In the genomic region with DNA sequence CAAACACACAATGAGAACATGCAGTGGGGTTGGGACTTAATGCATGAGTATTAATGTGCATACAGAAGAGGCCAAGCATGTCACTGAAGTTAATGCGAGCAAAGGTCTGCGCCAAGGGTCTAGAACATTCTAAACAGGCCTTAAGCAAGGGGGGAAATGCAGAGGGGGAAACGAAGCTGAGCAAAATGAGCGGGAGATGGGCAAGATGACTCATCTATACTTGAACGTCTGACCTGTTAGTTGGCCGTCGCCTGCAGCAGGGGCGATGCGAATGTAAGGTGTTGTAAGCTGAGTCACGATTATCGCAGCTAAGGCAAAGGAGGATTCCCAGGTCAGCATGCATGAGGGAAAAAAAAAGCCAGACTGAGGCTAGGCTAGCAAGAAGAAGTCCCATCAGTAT, we compare ENCODE assay signal across 19 mouse cellular contexts.
DNase-seq lines count a peak whose midpoint lies in the region; ATAC-seq lines count a peak whose summit lies in the region.
"Had no signal": no experiment of that assay in that cellular context is flagged by ENCODE, and none has a peak within 500 bp of the region (broad histone marks: within the 10 kb centered on the region; RNA-seq: fewer than 3 reads in every experiment).

No protein-coding gene starts in this region.

- peak; percentile 79 for DNase-seq in midbrain, embryonic 11.5 days (ENCODE audit: low spot score, missing footprints)
- no peak for DNase-seq in midbrain, embryonic 10.5 days (ENCODE audit: low spot score)
- DNase-seq in embryonic facial prominence, embryonic 14.5 days (ENCODE audit: low spot score) = peak; percentile 7
- DNase-seq in limb, embryonic 11.5 days (ENCODE audit: low spot score) = no peak
- no peak for DNase-seq in cerebellum, adult 18-20 months
- DNase-seq in right cerebral cortex, postnatal 25 days = no peak
- DNase-seq: adrenal gland, postnatal 14 days; cerebellum, adult 11-12 months; cerebellum, adult 9-11 months; cerebellum, postnatal 36 days; gastrocnemius, postnatal 10 days; heart, adult 2 months; kidney, adult 2 months had no signal

- no peak overlapping the region for H3K4me3 ChIP-seq in midbrain, embryonic 11.5 days (ENCODE audit: low read depth, low read length)
- no peak overlapping the region for H3K4me3 ChIP-seq in midbrain, embryonic 10.5 days
- H3K4me3 ChIP-seq in embryonic facial prominence, embryonic 14.5 days (ENCODE audit: low read depth, low read length) = no peak overlapping the region
- no peak overlapping the region for H3K4me3 ChIP-seq in limb, embryonic 11.5 days (ENCODE audit: low read depth, low read length)
- H3K4me3 ChIP-seq: heart, adult 2 months; heart, embryonic 12.5 days; hindbrain, embryonic 10.5 days; intestine, embryonic 15.5 days had no signal

- H3K9ac ChIP-seq in midbrain, embryonic 11.5 days (ENCODE audit: low read length) = no peak overlapping the region
- H3K9ac ChIP-seq in embryonic facial prominence, embryonic 14.5 days (ENCODE audit: low read depth, low read length) = no peak overlapping the region
- H3K9ac ChIP-seq in limb, embryonic 11.5 days (ENCODE audit: low read length) = no peak overlapping the region
- H3K9ac ChIP-seq: heart, embryonic 12.5 days; hindbrain, embryonic 14.5 days; intestine, embryonic 15.5 days had no signal

- 87% methylated on average over 11 of the region's 11 CpGs for WGBS in midbrain, embryonic 11.5 days
- 91% methylated on average over 11 of the region's 11 CpGs for WGBS in midbrain, embryonic 10.5 days
- WGBS in embryonic facial prominence, embryonic 14.5 days = 54% methylated on average over 11 of the region's 11 CpGs
- 70% methylated on average over 11 of the region's 11 CpGs for WGBS in limb, embryonic 11.5 days

- no peaks in the 10 kb centered on the region for H3K27me3 ChIP-seq in midbrain, embryonic 11.5 days (ENCODE audit: control insufficient read depth, insufficient read depth, low read length)
- H3K27me3 ChIP-seq in midbrain, embryonic 10.5 days (ENCODE audit: low read depth, poor library complexity, severe bottlenecking) = no peaks in the 10 kb centered on the region
- H3K27me3 ChIP-seq in embryonic facial prominence, embryonic 14.5 days (replicated peaks; ENCODE audit: control insufficient read depth, insufficient read depth, low read length) = no peaks in the 10 kb centered on the region
- no peaks in the 10 kb centered on the region for H3K27me3 ChIP-seq in limb, embryonic 11.5 days (ENCODE audit: control insufficient read depth, insufficient read depth, low read length)
- H3K27me3 ChIP-seq: CH12.LX; heart, embryonic 12.5 days; intestine, embryonic 15.5 days had no signal

- no peak overlapping the region for H3K4me2 ChIP-seq in midbrain, embryonic 11.5 days
- peak overlapping the region; percentile 13 for H3K4me2 ChIP-seq in embryonic facial prominence, embryonic 14.5 days (ENCODE audit: low read depth, low read length)
- no peak overlapping the region for H3K4me2 ChIP-seq in limb, embryonic 11.5 days (ENCODE audit: low read depth, severe bottlenecking)
- H3K4me2 ChIP-seq: heart, embryonic 12.5 days; hindbrain, embryonic 14.5 days; intestine, embryonic 15.5 days had no signal

- H3K9me3 ChIP-seq in midbrain, embryonic 11.5 days (ENCODE audit: control insufficient read depth, low read length) = no peaks in the 10 kb centered on the region
- no peaks in the 10 kb centered on the region for H3K9me3 ChIP-seq in midbrain, embryonic 10.5 days (replicated peaks)
- H3K9me3 ChIP-seq in embryonic facial prominence, embryonic 14.5 days (ENCODE audit: control insufficient read depth, low read length) = no peaks in the 10 kb centered on the region
- no peaks in the 10 kb centered on the region for H3K9me3 ChIP-seq in limb, embryonic 11.5 days (ENCODE audit: control insufficient read depth, low read length)
- H3K9me3 ChIP-seq: heart, embryonic 12.5 days; hindbrain, embryonic 10.5 days; intestine, embryonic 15.5 days had no signal

- ATAC-seq in midbrain, embryonic 11.5 days (ENCODE audit: low FRiP score) = no peak
- no peak for ATAC-seq in embryonic facial prominence, embryonic 14.5 days (ENCODE audit: low read depth)
- ATAC-seq in limb, embryonic 11.5 days (ENCODE audit: insufficient number of reproducible peaks, low FRiP score, low TSS enrichment, low read depth) = no peak
- ATAC-seq: forebrain, embryonic 16.5 days; intestine, embryonic 15.5 days had no signal

- H3K36me3 ChIP-seq in midbrain, embryonic 11.5 days (ENCODE audit: control insufficient read depth, insufficient read depth, low read length) = no peaks in the 10 kb centered on the region
- no peaks in the 10 kb centered on the region for H3K36me3 ChIP-seq in midbrain, embryonic 10.5 days
- H3K36me3 ChIP-seq in embryonic facial prominence, embryonic 14.5 days (ENCODE audit: control insufficient read depth, insufficient read depth, low read length) = no peaks in the 10 kb centered on the region
- H3K36me3 ChIP-seq in limb, embryonic 11.5 days (ENCODE audit: control insufficient read depth, insufficient read depth, low read length) = no peaks in the 10 kb centered on the region
- H3K36me3 ChIP-seq: heart, embryonic 12.5 days; hindbrain, embryonic 10.5 days; intestine, embryonic 15.5 days had no signal

- no peaks in the 10 kb centered on the region for H3K4me1 ChIP-seq in midbrain, embryonic 11.5 days (ENCODE audit: control insufficient read depth, insufficient read depth, low read length)
- H3K4me1 ChIP-seq in midbrain, embryonic 10.5 days = no peaks in the 10 kb centered on the region
- peaks cover 10% of the 10 kb centered on the region for H3K4me1 ChIP-seq in embryonic facial prominence, embryonic 14.5 days (ENCODE audit: control insufficient read depth, insufficient read depth, low read length)
- peaks cover 4% of the 10 kb centered on the region; the same call in 1 of the 2 replicates for H3K4me1 ChIP-seq in limb, embryonic 11.5 days (ENCODE audit: control insufficient read depth, insufficient read depth, low read length)
- H3K4me1 ChIP-seq: heart, embryonic 12.5 days; hindbrain, embryonic 10.5 days; intestine, embryonic 15.5 days had no signal

- no peak overlapping the region for H3K27ac ChIP-seq in midbrain, embryonic 11.5 days (ENCODE audit: low read depth, low read length)
- no peak overlapping the region for H3K27ac ChIP-seq in midbrain, embryonic 10.5 days (replicated peaks)
- H3K27ac ChIP-seq in embryonic facial prominence, embryonic 14.5 days (replicated peaks; ENCODE audit: low read depth, low read length) = peak overlapping the region; percentile 52; the same call in 1 of the 2 replicates
- H3K27ac ChIP-seq in limb, embryonic 11.5 days (replicated peaks; ENCODE audit: low read depth, low read length) = 0 out of 2 replicates have a peak overlapping the region, but pooled peaks have one; percentile 47
- H3K27ac ChIP-seq: heart, adult 2 months; hindbrain, embryonic 10.5 days; hindbrain, embryonic 14.5 days; intestine, embryonic 15.5 days had no signal

Comparison
In these comparisons a context has a peak if more than half of its experiments do, and no peak if none do; other contexts are left out.
1. DNase-seq: peak in midbrain, embryonic 11.5 days (single experiment) and embryonic facial prominence, embryonic 14.5 days (single experiment); none in midbrain, embryonic 10.5 days (single experiment), limb, embryonic 11.5 days (single experiment), cerebellum, adult 18-20 months (0 of 2) and right cerebral cortex, postnatal 25 days (single experiment).
2. H3K27ac ChIP-seq: peak in embryonic facial prominence, embryonic 14.5 days (single experiment) and limb, embryonic 11.5 days (single experiment); none in midbrain, embryonic 11.5 days (single experiment) and midbrain, embryonic 10.5 days (single experiment).